Mouse (Mus musculus) lung, postnatal 0 days (tissue): ENCODE results near the gene Sds.
"Not testable (repeated sequence)": the region's sequence is repeated elsewhere in the genome, so short reads cannot be mapped to it uniquely, and the experiment has no call there.

Source experiments
- CTCF ChIP-seq: IDR thresholded peaks from 2 replicates; pipeline ENCODE4 v1.5.1; 2016; ENCODE audit warnings: antibody characterized with exemption, mild to moderate bottlenecking
- EP300 ChIP-seq: IDR thresholded peaks from 2 replicates; pipeline ENCODE4 v1.6.1; 2016; ENCODE audit warnings: antibody characterized with exemption, mild to moderate bottlenecking, control low read depth

GRCm38 (mm10) chr5:120500609-120501008 is 24.3 kb downstream of the Sds start:
- TF ChIP-seq EP300, CTCF: not testable (repeated sequence)
